Mouse (Mus musculus) intestine, embryonic 14.5 days (tissue): Measurements from ENCODE around the gene Htt. TPM values are rescaled to one million over a fixed set of nuclear protein-coding genes. Genes with fewer than 3 reads are reported as not detected.

Experiments used
- ATAC-seq: fragments of 200-750 bp; cut with Nextera tagmentation; replicated peaks from 2 replicates; pipeline ENCODE4 v1.8.0; 2017; ENCODE audit warnings: low read depth, moderate number of reproducible peaks, moderate TSS enrichment, moderate library complexity; ENCODE audit not compliant: low FRiP score, low TSS enrichment
- DNase-seq: peaks from one replicate; pipeline ENCODE4 v3.0.0-alpha.2; 2018; ENCODE audit warnings: low spot score
- H3K27ac ChIP-seq: fragments of 300-500 bp; sonication (generic); 2 replicates; pipeline ENCODE4 v1.5.1; 2014; ENCODE audit warnings: low read depth, mild to moderate bottlenecking, control low read depth
- H3K27me3 ChIP-seq: fragments of 300-500 bp; sonication (generic); replicated peaks from 2 replicates; pipeline ENCODE4 v1.6.1; 2014; ENCODE audit warnings: low read length, control low read depth; ENCODE audit not compliant: control insufficient read depth, insufficient read depth
- H3K36me3 ChIP-seq: fragments of 300-500 bp; sonication (generic); 2 replicates; pipeline ENCODE4 v1.6.1; 2014; ENCODE audit warnings: low read length, control low read depth; ENCODE audit not compliant: control insufficient read depth, insufficient read depth
- H3K4me1 ChIP-seq: fragments of 300-500 bp; sonication (generic); replicated peaks from 2 replicates; pipeline ENCODE4 v1.6.1; 2014; ENCODE audit warnings: low read length, control low read depth, mixed read lengths; ENCODE audit not compliant: control insufficient read depth, insufficient read depth
- H3K4me2 ChIP-seq: fragments of 300-500 bp; sonication (generic); 2 replicates; pipeline ENCODE4 v1.6.1; 2014; ENCODE audit warnings: low read length
- H3K4me3 ChIP-seq: fragments of 300-500 bp; sonication (generic); 2 replicates; pipeline ENCODE4 v1.5.1; 2014; ENCODE audit warnings: low read depth, low read length, control low read depth, mixed read lengths
- H3K9ac ChIP-seq: fragments of 300-500 bp; sonication (generic); 2 replicates; pipeline ENCODE4 v1.6.1; 2014; ENCODE audit warnings: mild to moderate bottlenecking, low read length
- H3K9me3 ChIP-seq: fragments of 300-500 bp; sonication (generic); 2 replicates; pipeline ENCODE4 v1.6.1; 2016; ENCODE audit warnings: low read length, control low read depth; ENCODE audit not compliant: control insufficient read depth
- WGBS: fragments of 180-500 bp; shearing (Covaris S2); extraction: QIAGEN DNeasy Blood & Tissue Kit; methylation state at CpG from one replicate; pipeline ENCODE4 v1.1.7; 2014; 5-methylcytosine and 5-hydroxymethylcytosine counted together
- polyA plus RNA-seq: library from polyadenylated mRNA; unstranded; fragments of >200 nt; fragmentation: Nextera tagmentation; extraction: Ambion mirVana; gene quantifications from 2 replicates; pipeline ENCODE4 v1.2.1, GENCODE M21; 2014

The Htt gene
- polyA plus RNA-seq, 1 experiment from 2014 or later = 19.5 TPM

GRCm38 (mm10) chr5:34948861-34949760 is 187.6 kb downstream of the Htt start, which contains the start of gene Rgs12:
Rgs12 (plus strand) TSS chr5:34949445.
- no peaks in the 10 kb centered on the region for H3K27me3 ChIP-seq
- no peaks in the 10 kb centered on the region for H3K36me3 ChIP-seq
- H3K4me2 ChIP-seq = peak within 1 kb of the TSS; percentile 72
- H3K4me3 ChIP-seq = peak within 1 kb of the TSS; percentile 80
- peak; percentile 96 for DNase-seq
- H3K27ac ChIP-seq = peak within 1 kb of the TSS; percentile 83
- no peaks in the 10 kb centered on the region for H3K9me3 ChIP-seq
- WGBS = under 1% methylated on average over 74 of the region's 84 CpGs
- H3K9ac ChIP-seq = peak within 1 kb of the TSS; percentile 91
- H3K4me1 ChIP-seq = peaks cover 11% of the 10 kb centered on the region
- ATAC-seq = peak; percentile 97

GRCm38 (mm10) chr5:34949769-34950211 is 188.2 kb downstream of the Htt start:
- peak; percentile 56 for ATAC-seq
- Histone ChIP-seq H3K27ac (peak overlapping the region; percentile 83), H3K4me3 (peak overlapping the region; percentile 80), H3K9ac (peak overlapping the region; percentile 91), H3K36me3 (no peaks in the 10 kb centered on the region), H3K27me3 (no peaks in the 10 kb centered on the region), H3K4me1 (peaks cover 14% of the 10 kb centered on the region), H3K4me2 (peak overlapping the region; percentile 72), H3K9me3 (no peaks in the 10 kb centered on the region)
- DNase-seq = no peak
- under 1% methylated on average over 12 of the region's 12 CpGs for WGBS

DNA sequence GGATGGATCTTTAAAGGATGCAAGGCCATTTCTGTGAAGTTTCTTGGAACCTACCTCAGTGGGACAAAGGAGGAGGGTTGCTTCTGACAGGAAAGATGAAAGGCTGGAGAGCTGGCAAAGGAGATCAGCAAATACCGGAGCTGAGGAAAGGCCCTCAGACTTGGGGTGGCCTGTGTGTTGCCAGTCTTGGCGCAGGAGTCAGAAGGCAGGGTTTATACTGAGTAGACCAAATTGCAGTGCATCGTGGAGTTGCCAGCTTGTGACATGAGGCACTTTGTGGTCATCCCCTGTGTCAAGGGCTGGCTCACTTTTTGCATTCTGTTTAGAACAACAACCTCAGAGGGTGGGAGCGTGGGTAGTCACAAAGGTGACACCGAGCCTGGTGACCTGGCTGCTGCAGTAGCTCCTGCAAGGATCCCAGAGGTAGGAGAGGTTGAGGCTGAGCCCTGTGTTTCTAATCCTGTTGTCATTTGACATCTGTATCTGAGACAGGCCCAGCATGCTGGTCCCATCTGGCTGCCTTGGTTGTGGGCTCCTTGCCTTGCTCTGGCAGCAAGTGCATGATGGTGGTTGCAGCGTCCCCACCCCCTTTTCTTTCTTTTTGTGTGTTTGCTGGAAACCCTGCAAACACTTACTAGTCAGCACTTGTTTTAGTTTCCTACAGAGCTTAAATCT is 189.1 kb downstream of the Htt start:
- H3K27ac ChIP-seq = peak overlapping the region; percentile 40; the same call in 1 of the 2 replicates
- peak overlapping the region; percentile 91 for H3K9ac ChIP-seq

GRCm38 (mm10) chr5:34951161-34951834 is 189.8 kb downstream of the Htt start:
- WGBS = 93% methylated on average over 8 of the region's 8 CpGs
- Histone ChIP-seq H3K36me3 (no peaks in the 10 kb centered on the region), H3K4me1 (peaks cover 14% of the 10 kb centered on the region), H3K9ac (no peak overlapping the region), H3K9me3 (no peaks in the 10 kb centered on the region), H3K4me2 (0 out of 2 replicates have a peak overlapping the region, but pooled peaks have one; percentile 72), H3K27me3 (no peaks in the 10 kb centered on the region), H3K27ac (no peak overlapping the region), H3K4me3 (no peak overlapping the region)
- DNase-seq (no peak), ATAC-seq (no peak)

More for the DNA sequence above, 189.1 kb downstream of the Htt start:
- peaks cover 14% of the 10 kb centered on the region for H3K4me1 ChIP-seq
- H3K4me3 ChIP-seq = peak overlapping the region; percentile 80; the same call in 1 of the 2 replicates
- H3K36me3 ChIP-seq = no peaks in the 10 kb centered on the region
- 76% methylated on average over 6 of the region's 6 CpGs for WGBS
- H3K9me3 ChIP-seq = no peaks in the 10 kb centered on the region
- ATAC-seq = no peak
- DNase-seq = no peak
- no peaks in the 10 kb centered on the region for H3K27me3 ChIP-seq
- peak overlapping the region; percentile 72 for H3K4me2 ChIP-seq

- ATAC-seq (no peak), DNase-seq (no peak)
- Histone ChIP-seq H3K36me3 (no peaks in the 10 kb centered on the region), H3K4me2 (no peak overlapping the region), H3K4me1 (peaks cover 10% of the 10 kb centered on the region), H3K9me3 (no peaks in the 10 kb centered on the region), H3K27ac (no peak overlapping the region), H3K9ac (no peak overlapping the region), H3K27me3 (no peaks in the 10 kb centered on the region), H3K4me3 (no peak overlapping the region)
- WGBS = 79% methylated on average over 6 of the region's 6 CpGs
Measured at GRCm38 (mm10) chr5:34954508-34954907, 193.0 kb downstream of the Htt start.

DNA sequence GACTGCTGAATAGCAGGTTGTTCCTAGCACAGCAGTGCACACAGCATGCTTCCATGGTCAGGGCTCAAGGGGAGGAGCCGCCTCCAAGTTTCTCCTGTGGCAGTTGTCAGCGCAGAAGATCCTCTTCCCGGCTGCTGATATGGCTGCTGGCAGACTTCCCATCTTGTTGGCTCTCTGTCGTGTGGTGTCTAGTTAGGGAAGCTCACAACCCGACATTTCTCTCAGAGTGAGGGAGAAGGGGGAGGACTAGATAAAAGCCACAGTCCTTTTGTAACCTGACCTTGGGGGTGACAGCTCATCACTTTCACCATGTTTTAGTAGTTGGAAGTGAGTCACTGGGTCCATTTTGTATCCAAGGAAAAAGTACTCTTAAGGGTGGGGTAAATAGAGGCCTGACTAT is 194.1 kb downstream of the Htt start:
- ATAC-seq (no peak), DNase-seq (no peak)
- Histone ChIP-seq H3K9ac (no peak overlapping the region), H3K4me3 (no peak overlapping the region), H3K27ac (no peak overlapping the region), H3K4me2 (no peak overlapping the region), H3K27me3 (no peaks in the 10 kb centered on the region), H3K9me3 (no peaks in the 10 kb centered on the region), H3K4me1 (peaks cover 4% of the 10 kb centered on the region), H3K36me3 (no peaks in the 10 kb centered on the region)
- 62% methylated on average over 5 of the region's 5 CpGs for WGBS

DNA sequence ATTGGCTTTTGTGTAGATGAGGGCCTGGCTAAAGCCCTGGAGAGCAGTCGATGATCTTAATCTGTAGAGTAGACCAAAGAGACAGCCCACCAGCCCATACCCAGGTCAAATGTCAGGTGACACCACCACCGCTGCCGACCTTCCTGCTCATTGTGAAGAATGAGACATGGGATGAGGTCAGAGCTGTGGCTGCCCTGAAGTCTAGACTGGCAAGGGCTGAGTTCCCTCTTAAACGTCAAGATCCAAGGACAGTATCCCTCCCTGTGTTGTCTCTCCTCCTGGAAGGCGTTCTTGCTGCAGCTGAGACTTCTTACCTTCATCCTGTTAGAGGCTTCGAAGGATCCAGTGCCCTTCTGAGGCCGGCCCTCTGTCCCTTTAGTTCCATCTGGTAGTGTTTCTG is 194.6 kb downstream of the Htt start:
- WGBS = 75% methylated on average over 7 of the region's 7 CpGs
- no peak for DNase-seq
- H3K4me1 ChIP-seq = 0 out of 2 replicates have a peak, but pooled peaks cover 3% of the 10 kb centered on the region
- H3K9ac ChIP-seq = no peak overlapping the region
- no peaks in the 10 kb centered on the region for H3K36me3 ChIP-seq
- H3K4me2 ChIP-seq = no peak overlapping the region
- no peak overlapping the region for H3K4me3 ChIP-seq
- no peaks in the 10 kb centered on the region for H3K27me3 ChIP-seq
- ATAC-seq = no peak
- H3K9me3 ChIP-seq = no peaks in the 10 kb centered on the region
- no peak overlapping the region for H3K27ac ChIP-seq

DNA sequence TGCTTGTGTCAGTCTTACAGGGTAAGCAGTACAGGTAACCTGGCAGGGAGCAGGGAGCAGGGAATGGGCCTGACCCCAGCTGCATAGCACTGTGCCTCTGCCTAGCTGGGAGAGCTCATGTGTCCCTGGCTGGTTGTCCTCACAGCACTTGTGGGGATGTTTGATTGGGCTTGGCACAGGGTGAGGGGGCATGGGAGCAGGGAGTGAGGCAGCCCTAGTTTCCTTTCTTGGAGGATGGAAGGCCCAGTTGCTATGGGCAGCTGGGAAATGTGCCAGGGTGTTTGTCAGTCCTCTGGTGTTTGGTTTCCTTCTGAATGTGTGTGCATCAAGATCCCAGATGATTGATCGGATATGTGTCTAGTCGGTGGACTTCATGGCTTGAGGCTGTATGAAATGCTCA is 195.5 kb downstream of the Htt start:
- Histone ChIP-seq H3K4me3 (no peak overlapping the region), H3K36me3 (no peaks in the 10 kb centered on the region), H3K9ac (no peak overlapping the region), H3K27ac (no peak overlapping the region), H3K4me1 (0 out of 2 replicates have a peak, but pooled peaks cover 3% of the 10 kb centered on the region), H3K4me2 (no peak overlapping the region), H3K9me3 (no peaks in the 10 kb centered on the region), H3K27me3 (no peaks in the 10 kb centered on the region)
- 80% methylated on average over 2 of the region's 2 CpGs for WGBS
- DNase-seq (no peak), ATAC-seq (no peak)
